Mouse (Mus musculus) cerebellum, adult 2 months (tissue): Measurements from ENCODE around the gene Tas2r134.

Source experiments
- CTCF ChIP-seq: fragments of 200-500 bp; IDR thresholded peaks from 2 replicates; pipeline ENCODE4 v1.5.1; 2011; ENCODE audit warnings: low read depth, mild to moderate bottlenecking, control low read depth, low read length, moderate library complexity, borderline replicate concordance; ENCODE audit not compliant: insufficient read depth
- POLR2A ChIP-seq: fragments of 200-500 bp; IDR thresholded peaks from 2 replicates; pipeline ENCODE4 v1.6.1; 2011; ENCODE audit warnings: low read length, control low read depth, borderline replicate concordance; ENCODE audit not compliant: insufficient read depth

- TF ChIP-seq CTCF = no peak
- no peak for TF ChIP-seq POLR2A
Observed at GRCm38 (mm10) chr2:51610305-51610704, 17.0 kb upstream of the Tas2r134 start.
